Mouse (Mus musculus): Measurements from ENCODE around the gene Btbd11.

DNA sequence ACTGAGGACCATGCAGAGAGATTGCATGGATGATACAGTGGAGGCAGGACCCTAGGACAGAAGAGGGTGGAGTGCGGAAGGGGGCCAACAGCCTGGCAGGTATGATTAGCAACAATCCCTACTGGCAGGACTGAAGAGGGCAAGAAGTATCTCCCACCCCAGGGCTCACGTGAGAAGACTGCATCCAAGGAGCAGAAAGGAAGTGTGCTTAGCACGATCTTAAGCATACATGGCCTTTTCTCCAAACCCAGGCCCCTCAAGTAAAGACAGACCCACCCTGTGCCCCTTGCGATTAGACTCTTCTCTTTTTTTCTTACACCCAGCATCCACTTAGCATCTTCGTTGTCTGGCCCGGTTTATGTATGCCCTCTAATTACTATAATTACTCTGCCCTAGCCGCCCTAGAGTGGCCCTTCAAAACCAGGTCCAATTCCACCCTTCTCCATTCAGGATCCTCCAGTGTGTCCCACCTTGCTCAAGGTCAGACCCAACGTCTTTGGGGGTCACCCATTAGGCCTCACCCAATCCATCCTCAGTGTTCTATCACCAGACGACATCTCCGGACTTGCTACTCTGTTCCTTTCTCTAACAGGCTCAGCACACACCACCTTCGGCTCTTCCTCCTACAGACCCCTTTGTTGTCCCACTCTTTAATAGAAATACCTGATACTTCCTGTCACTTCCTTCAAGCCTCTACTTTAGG lies 151.6 kb downstream of the Btbd11 start:
- TF ChIP-seq CTCF (conservative IDR thresholded peaks at IDR 0.05; ENCODE audit: insufficient read depth, insufficient read length, low read depth, low read length) (no peak), POLR2A (IDR thresholded peaks at IDR 0.05; ENCODE audit: low read depth, low read length) (no peak)

Measured in kidney, adult 2 months (tissue).